Mouse (Mus musculus): Measurements from ENCODE around the gene Tex2.
A peak's percentile ranks its signal among the peaks of the same experiment; 100 is the strongest.

The Tex2 gene

GRCm38 (mm10) chr11:106542385-106542784 lies 70.8 kb downstream of the Tex2 start:
- no peak for DNase-seq

- DNase-seq = no peak
These were observed 72.5 kb downstream of the Tex2 start for GRCm38 (mm10) chr11:106540506-106541268.

- DNase-seq = no peak
These were observed 76.8 kb downstream of the Tex2 start for GRCm38 (mm10) chr11:106536253-106536912.

GRCm38 (mm10) chr11:106535660-106536252 lies 77.5 kb downstream of the Tex2 start:
- no peak for DNase-seq

- no peak for DNase-seq
These were observed 80.9 kb downstream of the Tex2 start for GRCm38 (mm10) chr11:106532248-106532790.

GRCm38 (mm10) chr11:106529786-106530185 lies 83.4 kb downstream of the Tex2 start:
- DNase-seq = no peak

- DNase-seq = no peak
These were observed 84.1 kb downstream of the Tex2 start for GRCm38 (mm10) chr11:106529113-106529512.

- no peak for DNase-seq
These were observed 85.3 kb downstream of the Tex2 start for GRCm38 (mm10) chr11:106527926-106528325.

GRCm38 (mm10) chr11:106527147-106527821 lies 85.9 kb downstream of the Tex2 start:
- no peak for DNase-seq

- no peak for DNase-seq
These were observed 90.7 kb downstream of the Tex2 start for GRCm38 (mm10) chr11:106522538-106522937.

GRCm38 (mm10) chr11:106521612-106522011 lies 91.6 kb downstream of the Tex2 start:
- DNase-seq = no peak

GRCm38 (mm10) chr11:106520404-106520803 lies 92.8 kb downstream of the Tex2 start:
- DNase-seq = no peak

- DNase-seq = no peak
These were observed 93.7 kb downstream of the Tex2 start for GRCm38 (mm10) chr11:106519519-106519918.

- DNase-seq = no peak
These were observed 94.8 kb downstream of the Tex2 start for GRCm38 (mm10) chr11:106518391-106518790.

GRCm38 (mm10) chr11:106515079-106515745 lies 98.0 kb downstream of the Tex2 start:
- DNase-seq = no peak

GRCm38 (mm10) chr11:106514446-106514845 lies 98.8 kb downstream of the Tex2 start:
- DNase-seq = no peak

GRCm38 (mm10) chr11:106513166-106513565 lies 100.1 kb downstream of the Tex2 start:
- peak; percentile 68 to 78 for DNase-seq

- no peak for DNase-seq
These were observed 101.2 kb downstream of the Tex2 start for GRCm38 (mm10) chr11:106512006-106512390.

GRCm38 (mm10) chr11:106511236-106512005 lies 101.8 kb downstream of the Tex2 start:
- DNase-seq = no peak

GRCm38 (mm10) chr11:106507638-106508037 lies 105.6 kb downstream of the Tex2 start:
- no peak for DNase-seq

GRCm38 (mm10) chr11:106506211-106506610 lies 107.0 kb downstream of the Tex2 start:
- no peak for DNase-seq

- no peak for DNase-seq
These were observed 109.1 kb downstream of the Tex2 start for GRCm38 (mm10) chr11:106504129-106504528.
